ENCODE assay signal across 8 mouse cellular contexts in the genomic region with DNA sequence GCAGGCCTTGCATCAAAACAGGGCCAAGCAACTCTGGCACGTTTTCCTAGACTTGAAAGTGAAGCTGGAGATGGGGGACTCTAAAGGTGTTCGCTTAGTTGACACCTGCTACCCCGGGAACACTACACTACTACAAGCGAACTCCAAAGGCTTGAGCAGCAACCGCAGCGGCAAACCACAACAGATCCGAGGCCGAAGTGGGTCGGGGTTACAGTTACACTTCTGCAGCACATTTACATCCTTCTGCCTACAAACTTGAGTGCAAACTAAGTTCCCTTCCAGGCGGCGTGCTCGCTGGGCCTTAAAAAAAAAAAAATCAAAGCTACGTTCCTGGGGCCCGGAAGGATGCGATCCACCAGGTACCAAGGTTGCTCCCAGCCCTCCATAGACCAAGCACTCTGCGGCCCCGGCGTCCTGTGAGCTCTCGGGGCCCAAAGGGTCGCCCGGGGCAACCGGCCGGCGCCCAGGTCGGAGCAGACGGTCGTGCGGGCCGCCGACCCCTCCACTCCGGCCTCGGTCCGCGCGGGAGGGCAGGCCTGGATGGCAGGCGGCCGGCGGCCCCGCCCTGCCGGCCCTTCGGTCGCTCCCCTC. TPM values are rescaled to one million over a fixed set of nuclear protein-coding genes. Genes with fewer than 3 reads are reported as not detected.
DNase-seq lines count a peak whose midpoint lies in the region; ATAC-seq and TF ChIP-seq lines count a peak whose summit lies in the region.

No protein-coding gene starts in this region.

- H3K9ac ChIP-seq in heart, embryonic 16.5 days (ENCODE audit: low read length), result peak overlapping the region; percentile 91
- H3K9ac ChIP-seq in liver, embryonic 13.5 days, result peak overlapping the region; percentile 87
- peak overlapping the region; percentile 99 for H3K9ac ChIP-seq in neural tube, embryonic 12.5 days

- peak; percentile 90 for DNase-seq in heart, adult 11 months
- DNase-seq in heart, adult 8-10 months (ENCODE audit: low spot score), result no peak
- DNase-seq in liver, embryonic 13.5 days, result peak; percentile 6

- H3K4me3 ChIP-seq in E14TG2a.4 (replicated peaks; ENCODE audit: low read length), result peak overlapping the region; percentile 83
- H3K4me3 ChIP-seq in heart, embryonic 16.5 days (ENCODE audit: low read length), result peak overlapping the region; percentile 78
- H3K4me3 ChIP-seq in liver, embryonic 13.5 days (replicated peaks), result peak overlapping the region; percentile 79
- peak overlapping the region; percentile 95 for H3K4me3 ChIP-seq in neural tube, embryonic 12.5 days

- WGBS in heart, embryonic 16.5 days, result under 1% methylated on average over 37 of the region's 42 CpGs
- under 1% methylated on average over 31 of the region's 42 CpGs for WGBS in liver, embryonic 13.5 days (ENCODE audit: insufficient replicate concordance)
- under 1% methylated on average over 42 of the region's 42 CpGs for WGBS in neural tube, embryonic 12.5 days

- TF ChIP-seq CTCF in E14TG2a.4 (conservative IDR thresholded peaks at IDR 0.05; ENCODE audit: low read length), result no peak

- H3K4me1 ChIP-seq in E14TG2a.4 (replicated peaks; ENCODE audit: low read depth, low read length), result peaks cover 63% of the 10 kb centered on the region
- H3K4me1 ChIP-seq in heart, embryonic 16.5 days (ENCODE audit: control insufficient read depth, insufficient read depth, low read length), result peaks cover 48% of the 10 kb centered on the region
- H3K4me1 ChIP-seq in liver, embryonic 13.5 days (replicated peaks), result peaks cover 58% of the 10 kb centered on the region
- H3K4me1 ChIP-seq in neural tube, embryonic 12.5 days, result peaks cover 25% of the 10 kb centered on the region

- peak; percentile 43 for ATAC-seq in common myeloid progenitor, adult 5-6 weeks (replicated peaks; ENCODE audit: low read depth, poor library complexity, severe bottlenecking)
- no peak; the same call in 1 of the 2 replicates for ATAC-seq in heart, embryonic 16.5 days (replicated peaks; ENCODE audit: extremely low read depth, insufficient read depth, low FRiP score)
- no peak for ATAC-seq in liver, embryonic 13.5 days (ENCODE audit: low read depth)
- peak; percentile 48 for ATAC-seq in neural tube, embryonic 12.5 days (ENCODE audit: low FRiP score, low read depth)
- no peak; the same call in 1 of the 2 replicates for ATAC-seq in erythroid progenitor cell, adult 5-6 weeks (replicated peaks; ENCODE audit: low FRiP score, poor library complexity, severe bottlenecking)

- H3K27ac ChIP-seq in heart, embryonic 16.5 days (ENCODE audit: low read length), result peak overlapping the region; percentile 98
- H3K27ac ChIP-seq in liver, embryonic 13.5 days, result peak overlapping the region; percentile 88
- H3K27ac ChIP-seq in neural tube, embryonic 12.5 days, result peak overlapping the region; percentile 91

- no peaks in the 10 kb centered on the region for H3K9me3 ChIP-seq in E14TG2a.4 (ENCODE audit: low read length)
- H3K9me3 ChIP-seq in heart, embryonic 16.5 days (replicated peaks; ENCODE audit: control insufficient read depth, low read length), result no peaks in the 10 kb centered on the region
- no peaks in the 10 kb centered on the region for H3K9me3 ChIP-seq in liver, embryonic 13.5 days (replicated peaks)
- H3K9me3 ChIP-seq in neural tube, embryonic 12.5 days, result no peaks in the 10 kb centered on the region

- H3K36me3 ChIP-seq in E14TG2a.4 (ENCODE audit: insufficient read depth, low read length), result peaks cover 4% of the 10 kb centered on the region
- no peaks in the 10 kb centered on the region for H3K36me3 ChIP-seq in heart, embryonic 16.5 days (ENCODE audit: control insufficient read depth, insufficient read depth)
- no peaks in the 10 kb centered on the region for H3K36me3 ChIP-seq in liver, embryonic 13.5 days
- no peaks in the 10 kb centered on the region for H3K36me3 ChIP-seq in neural tube, embryonic 12.5 days

- H3K27me3 ChIP-seq in E14TG2a.4 (ENCODE audit: insufficient read depth, low read length), result peaks cover 28% of the 10 kb centered on the region
- H3K27me3 ChIP-seq in heart, embryonic 16.5 days (ENCODE audit: control insufficient read depth, insufficient read depth, low read length), result no peaks in the 10 kb centered on the region
- no peaks in the 10 kb centered on the region for H3K27me3 ChIP-seq in liver, embryonic 13.5 days
- H3K27me3 ChIP-seq in neural tube, embryonic 12.5 days (replicated peaks), result no peaks in the 10 kb centered on the region

- H3K4me2 ChIP-seq in heart, embryonic 16.5 days (ENCODE audit: low read depth, low read length), result peak overlapping the region; percentile 91
- H3K4me2 ChIP-seq in liver, embryonic 13.5 days, result peak overlapping the region; percentile 84
- H3K4me2 ChIP-seq in neural tube, embryonic 12.5 days (replicated peaks), result peak overlapping the region; percentile 71

RNA-seq across cellular contexts. Expression of a gene that starts 1.5 kb away (rescaled TPM):
- total RNA-seq in heart, adult 8-10 months (2022), result 10 to 100 TPM; 25.0 to 32.3 (median 27.4) TPM
- 20.2 and 48.5 TPM in 2 replicates for total RNA-seq in common myeloid progenitor, adult 5-6 weeks (2017)
- polyA plus RNA-seq in heart, embryonic 16.5 days (2015; fragmentation: Nextera tagmentation; extraction: Ambion mirVana), result 24.7 and 25.8 TPM in 2 replicates
- 7.6 and 10.4 TPM in 2 replicates for polyA plus RNA-seq in liver, embryonic 13.5 days (2015; fragmentation: Nextera tagmentation; extraction: Ambion mirVana)
- 33.0 and 35.0 TPM in 2 replicates for polyA plus RNA-seq in neural tube, embryonic 12.5 days (2016; fragmentation: Nextera tagmentation; extraction: Ambion mirVana)
- 7.6 and 18.0 TPM in 2 replicates for total RNA-seq in erythroid progenitor cell, adult 5-6 weeks (2015; ENCODE audit: low replicate concordance)
- total RNA-seq in erythroid progenitor cell, adult 5-6 weeks (2017; ENCODE audit: low replicate concordance), result 8.3 and 39.4 TPM in 2 replicates

Comparison
In these comparisons a context has a peak if more than half of its experiments do, and no peak if none do; other contexts are left out.
1. ATAC-seq: peak in common myeloid progenitor, adult 5-6 weeks (single experiment) and neural tube, embryonic 12.5 days (single experiment); none in heart, embryonic 16.5 days (single experiment), liver, embryonic 13.5 days (single experiment) and erythroid progenitor cell, adult 5-6 weeks (single experiment).
2. Peak in every context shown above with its lines, with median percentiles within 50 percentile points of each other: H3K4me3 ChIP-seq, H3K27ac ChIP-seq, H3K4me2 ChIP-seq and H3K9ac ChIP-seq.